Mouse (Mus musculus) layer of hippocampus, postnatal 25 days (tissue): ENCODE measurements around the gene Zfp668. TPM values are rescaled to one million over a fixed set of nuclear protein-coding genes. Genes with fewer than 3 reads are reported as not detected.
"Not testable (repeated sequence)": the region's sequence is repeated elsewhere in the genome, so short reads cannot be mapped to it uniquely, and the experiment has no call there.

Experiments
- DNase-seq, 2 experiments: peaks; one replicate each; pipeline ENCODE4 v3.0.0; 2022; ENCODE audit warnings: mixed read lengths in 2 of 2, low spot score in 1 of 2; ENCODE audit errors: extremely low spot score in 1 of 2
- total RNA-seq, 2 experiments: library from RNA; stranded (reverse); gene quantifications; 2 replicates each; pipeline ENCODE4 v1.2.3; 2021

The Zfp668 gene
- total RNA-seq, 2 experiments from 2014 or later: 20.4 to 25.8 TPM

DNA sequence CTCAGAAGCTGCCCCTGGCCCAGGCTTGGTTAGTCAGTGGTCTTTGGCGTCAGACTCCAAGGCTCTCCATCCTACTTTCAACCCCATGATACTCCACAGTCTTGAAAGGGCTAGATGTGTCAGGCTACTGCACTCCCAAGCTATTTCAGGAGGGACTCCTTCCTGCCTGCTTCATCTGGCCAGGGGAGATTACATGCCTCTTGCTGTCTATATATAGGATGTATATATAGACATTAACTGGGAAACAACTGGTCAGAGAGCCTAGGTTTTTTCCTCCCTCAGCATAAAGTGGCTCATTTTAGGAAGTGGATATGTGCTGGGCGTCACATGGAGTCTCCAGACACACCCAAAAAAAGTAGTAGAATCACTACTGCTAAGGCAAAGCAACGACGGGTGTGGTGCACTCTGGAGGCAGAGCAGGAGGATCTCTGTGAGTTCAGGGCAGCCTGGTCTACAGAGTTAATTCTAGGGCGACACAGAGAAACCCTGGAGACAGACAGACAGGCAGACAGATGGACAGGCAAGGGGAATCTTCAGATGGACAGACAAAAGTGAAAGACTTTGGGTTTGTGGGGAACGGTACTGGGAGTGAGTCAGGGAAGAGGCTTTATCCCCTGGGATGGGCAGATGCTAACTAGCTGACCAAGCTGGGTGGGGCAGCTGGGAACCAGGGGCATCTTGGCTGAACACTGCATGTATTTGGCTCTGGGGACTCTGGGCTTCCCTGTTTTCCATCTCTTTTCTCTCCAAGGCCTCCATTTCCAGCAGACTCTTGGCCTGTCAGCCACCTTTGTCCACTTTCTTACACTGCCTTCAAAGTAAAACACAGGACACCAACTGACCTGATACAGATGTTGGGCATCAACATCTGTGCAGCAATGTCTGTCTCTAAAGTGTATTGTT lies 26.4 kb downstream of the Zfp668 start:
- no peak for DNase-seq

GRCm38 (mm10) chr7:127842001-127842718 lies 34.5 kb downstream of the Zfp668 start:
- peak; percentile 39 to 59 for DNase-seq

- peak; percentile 82 to 88 for DNase-seq
Observed at GRCm38 (mm10) chr7:127841340-127842000, 35.2 kb downstream of the Zfp668 start.

DNA sequence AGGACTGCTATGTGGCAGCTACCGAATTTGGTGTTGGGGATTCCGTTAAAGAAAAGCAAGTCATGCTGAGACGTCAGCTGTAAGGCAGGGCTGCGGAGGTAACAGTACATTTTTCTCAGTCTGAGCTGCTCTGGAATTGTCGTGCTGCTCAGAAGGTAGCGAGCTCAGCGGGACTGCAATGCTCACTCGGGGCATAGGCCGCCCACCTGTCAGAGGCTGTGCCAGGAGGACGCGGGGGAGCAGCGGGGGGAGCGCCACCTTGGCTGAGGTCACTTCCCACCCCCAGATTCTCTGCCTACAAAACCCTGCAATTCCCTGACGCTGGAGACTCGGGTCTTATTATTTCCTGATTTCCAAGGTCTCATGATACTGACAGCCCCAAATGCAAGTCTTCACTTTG lies 35.7 kb downstream of the Zfp668 start:
- peak in 1 of 2 experiments; percentile 38 for DNase-seq

DNA sequence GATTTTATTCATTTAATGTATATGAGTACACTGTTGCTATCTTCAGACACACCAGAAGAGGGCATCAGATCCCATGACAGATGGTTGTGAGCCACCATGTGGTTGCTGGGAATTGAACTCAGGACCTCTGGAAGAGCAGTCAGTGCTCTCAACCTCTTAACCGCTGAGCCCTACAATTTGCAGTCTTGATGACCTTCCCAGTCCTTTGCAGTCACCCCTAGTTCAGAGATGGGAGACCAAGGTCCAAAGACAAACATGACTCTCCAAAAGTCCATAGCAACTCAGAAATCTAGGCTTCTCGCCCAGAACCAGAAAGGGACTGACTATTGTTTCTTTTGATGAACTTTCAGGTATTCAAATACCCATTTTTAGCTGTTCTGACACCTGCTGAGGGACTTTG lies 36.6 kb downstream of the Zfp668 start:
- DNase-seq: not testable (repeated sequence)

DNA sequence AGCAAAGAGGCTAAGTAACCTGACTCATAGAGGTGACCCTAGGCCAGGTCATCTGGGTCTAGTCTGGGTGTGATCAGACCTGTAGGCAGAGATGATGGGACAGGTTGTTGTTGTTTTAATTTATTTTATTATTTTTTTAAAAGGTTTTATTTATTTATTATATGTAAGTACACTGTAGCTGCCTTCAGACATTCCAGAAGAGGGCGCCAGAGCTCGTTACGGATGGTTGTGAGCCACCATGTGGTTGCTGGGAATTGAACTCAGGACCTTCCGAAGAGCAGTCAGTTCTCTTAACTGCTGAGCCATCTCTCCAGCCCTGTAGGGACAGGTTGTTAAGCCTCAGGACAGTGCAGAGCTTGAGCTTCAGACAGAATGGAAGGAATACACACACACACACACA lies 38.8 kb downstream of the Zfp668 start:
- not testable (repeated sequence) for DNase-seq

- DNase-seq: no peak
Observed at GRCm38 (mm10) chr7:127837473-127837872, 39.2 kb downstream of the Zfp668 start.

DNA sequence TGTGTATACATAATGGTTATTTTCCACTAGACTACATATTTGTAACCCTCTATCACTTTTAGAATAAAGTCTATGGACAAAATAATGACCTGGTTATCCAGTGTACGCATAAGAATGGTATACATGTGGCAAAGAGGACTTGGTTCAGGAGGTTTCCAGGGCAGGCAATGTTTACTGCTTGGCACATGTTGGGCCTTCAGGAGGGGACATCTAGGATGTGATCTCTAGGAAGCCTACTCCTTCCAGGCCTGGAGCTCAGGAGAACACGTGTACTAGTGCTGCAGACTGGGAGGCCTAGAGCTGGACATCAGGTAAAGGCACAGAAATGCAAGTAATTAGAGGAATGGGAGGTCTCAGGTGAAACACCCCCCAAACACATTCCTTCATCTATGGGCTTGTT lies 41.1 kb downstream of the Zfp668 start:
- no peak for DNase-seq

- peak in 1 of 2 experiments; percentile 64 for DNase-seq
Observed at GRCm38 (mm10) chr7:127824176-127824871, 52.3 kb downstream of the Zfp668 start, which contains the start of the genes Stx4a and Stx1b. Gene Stx4a (plus strand): TSS chr7:127824294. Gene Stx1b (minus strand): TSS chr7:127824549.

GRCm38 (mm10) chr7:127823236-127824171 lies 53.1 kb downstream of the Zfp668 start:
- DNase-seq: peak in 1 of 2 experiments; percentile 45

DNA sequence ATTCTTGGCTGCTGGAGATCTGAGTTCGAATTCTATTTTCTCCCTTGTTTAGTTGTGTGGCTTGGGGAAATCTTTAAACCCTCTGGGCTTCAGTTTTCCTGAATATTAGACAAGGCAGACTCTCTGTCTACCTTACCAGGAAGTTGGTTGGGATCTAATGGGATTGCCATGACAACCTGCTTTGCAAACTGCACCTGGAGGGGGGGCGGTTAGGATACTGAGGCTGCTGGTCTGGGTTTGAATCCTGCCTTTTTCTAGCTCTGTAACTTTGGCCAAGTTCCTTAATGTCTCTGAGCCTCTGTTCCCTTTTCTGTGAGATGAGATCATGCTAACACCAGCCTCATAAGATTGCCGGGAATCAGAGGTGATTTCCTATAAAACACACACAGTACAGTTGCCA lies 54.1 kb downstream of the Zfp668 start:
- DNase-seq: no peak

GRCm38 (mm10) chr7:127820836-127821509 lies 55.7 kb downstream of the Zfp668 start:
- no peak for DNase-seq

- DNase-seq: no peak
Observed at GRCm38 (mm10) chr7:127817776-127818175, 58.9 kb downstream of the Zfp668 start.

GRCm38 (mm10) chr7:127817053-127817452 lies 59.6 kb downstream of the Zfp668 start:
- no peak for DNase-seq

GRCm38 (mm10) chr7:127815954-127816821 lies 60.4 kb downstream of the Zfp668 start:
- DNase-seq: no peak

DNA sequence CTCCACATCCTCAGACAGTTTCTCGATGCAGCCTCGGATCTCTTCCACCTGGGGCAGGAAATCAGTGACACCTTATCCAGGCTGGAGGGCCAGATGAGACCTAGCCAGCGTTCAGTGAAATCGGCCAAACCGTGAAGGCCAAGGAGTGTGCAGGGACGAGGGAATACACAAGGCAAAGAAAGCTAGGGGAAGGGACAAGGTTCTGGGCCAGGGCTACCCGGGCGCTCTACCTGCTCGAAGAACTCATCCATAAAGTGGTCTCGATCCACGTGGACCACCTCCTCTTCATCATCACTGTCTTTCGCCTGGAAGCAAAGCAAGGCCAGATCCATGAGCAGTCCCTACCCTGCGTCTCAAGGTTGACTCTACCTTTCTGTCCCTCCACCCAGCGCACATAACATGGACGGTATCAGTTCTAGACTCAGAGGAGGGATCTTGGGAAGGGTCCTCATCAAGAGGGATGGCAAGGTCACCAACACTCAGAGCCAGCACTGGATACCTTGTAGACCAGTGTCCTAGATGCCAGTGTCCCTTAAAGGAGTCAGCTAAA lies 61.4 kb downstream of the Zfp668 start:
- no peak for DNase-seq

DNA sequence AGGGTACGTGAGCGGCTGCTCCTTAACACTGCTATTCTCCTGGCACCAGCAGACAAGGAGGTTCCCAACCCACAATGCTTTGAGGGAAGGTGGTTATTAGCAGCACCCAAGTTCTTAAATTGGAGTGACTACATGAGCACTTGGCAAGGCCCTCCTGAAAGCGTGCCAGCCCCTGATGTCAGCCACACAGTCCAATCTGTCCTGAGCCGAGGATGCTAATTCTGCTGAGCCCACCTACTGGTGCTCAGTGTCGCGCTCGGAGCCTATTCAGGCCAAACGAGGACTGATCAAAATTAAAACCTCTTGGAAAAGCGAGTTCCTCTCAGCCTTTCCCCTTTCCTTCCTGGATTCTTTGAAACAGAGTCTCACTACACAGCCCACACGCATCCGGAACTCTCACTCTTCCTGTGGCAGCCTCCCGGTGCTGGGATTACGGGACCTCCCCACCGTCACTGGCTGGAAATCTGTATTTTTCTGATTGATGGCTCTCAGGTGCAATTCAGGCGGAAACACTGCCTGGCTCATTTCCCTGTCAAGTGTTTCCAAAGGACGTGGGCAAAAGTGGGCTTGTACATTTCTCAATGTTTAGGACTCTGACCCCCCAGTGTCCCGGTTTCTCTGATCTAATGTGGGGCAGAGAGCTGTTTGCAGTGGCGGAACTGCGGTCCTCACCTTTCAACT lies 62.2 kb downstream of the Zfp668 start:
- DNase-seq: peak in 1 of 2 experiments; percentile 72
